Mouse (Mus musculus): ENCODE data around the gene Hnrnpll. TPM values are rescaled to one million over a fixed set of nuclear protein-coding genes. Genes with fewer than 3 reads are reported as not detected.

The Hnrnpll gene
- polyA plus RNA-seq, 1 experiment: 16.8 TPM

GRCm38 (mm10) chr17:79984450-79984849 is 77.7 kb downstream of the Hnrnpll start:
- peaks cover 31% of the 10 kb centered on the region for H3K9me3 ChIP-seq
- TF ChIP-seq GATA1 (IDR thresholded peaks at IDR 0.05; ENCODE audit: borderline replicate concordance, low read length) (no peak), FLI1 (IDR thresholded peaks at IDR 0.05; ENCODE audit: low read length) (no peak)
- peaks cover 7% of the 10 kb centered on the region; the same call in 1 of the 2 replicates for H3K4me1 ChIP-seq
- H3K27me3 ChIP-seq (replicated peaks): peaks cover 23% of the 10 kb centered on the region
- no peaks in the 10 kb centered on the region for H3K36me3 ChIP-seq (replicated peaks; ENCODE audit: low read length)
- no peak overlapping the region for H3K4me3 ChIP-seq (replicated peaks)

- no peak overlapping the region for H3K4me3 ChIP-seq (replicated peaks)
- no peaks in the 10 kb centered on the region for H3K36me3 ChIP-seq (replicated peaks; ENCODE audit: low read length)
Measured at GRCm38 (mm10) chr17:79982955-79983529, 79.1 kb downstream of the Hnrnpll start.

GRCm38 (mm10) chr17:79982548-79982947 is 79.6 kb downstream of the Hnrnpll start:
- TF ChIP-seq GATA1 (IDR thresholded peaks at IDR 0.05; ENCODE audit: borderline replicate concordance, low read length): no peak
- TF ChIP-seq FLI1 (IDR thresholded peaks at IDR 0.05; ENCODE audit: low read length): no peak
- H3K9me3 ChIP-seq: peaks cover 31% of the 10 kb centered on the region
- peaks cover 12% of the 10 kb centered on the region for H3K4me1 ChIP-seq
- H3K36me3 ChIP-seq (replicated peaks; ENCODE audit: low read length): no peaks in the 10 kb centered on the region
- H3K4me3 ChIP-seq (replicated peaks): no peak overlapping the region
- H3K27me3 ChIP-seq (replicated peaks): peaks cover 18% of the 10 kb centered on the region

More at GRCm38 (mm10) chr17:79982955-79983529, 79.1 kb downstream of the Hnrnpll start:
- Histone ChIP-seq H3K4me1 (peaks cover 7% of the 10 kb centered on the region), H3K27me3 (replicated peaks) (peaks cover 18% of the 10 kb centered on the region), H3K9me3 (peaks cover 31% of the 10 kb centered on the region)
- TF ChIP-seq GATA1 (IDR thresholded peaks at IDR 0.05; ENCODE audit: borderline replicate concordance, low read length) (no peak), FLI1 (IDR thresholded peaks at IDR 0.05; ENCODE audit: low read length) (no peak)

GRCm38 (mm10) chr17:79981758-79982481 is 80.2 kb downstream of the Hnrnpll start:
- Histone ChIP-seq H3K4me3 (replicated peaks) (no peak overlapping the region), H3K4me1 (peaks cover 13% of the 10 kb centered on the region), H3K36me3 (replicated peaks; ENCODE audit: low read length) (no peaks in the 10 kb centered on the region), H3K9me3 (peaks cover 27% of the 10 kb centered on the region), H3K27me3 (replicated peaks) (peaks cover 16% of the 10 kb centered on the region)
- TF ChIP-seq GATA1 (IDR thresholded peaks at IDR 0.05; ENCODE audit: borderline replicate concordance, low read length) (no peak), FLI1 (IDR thresholded peaks at IDR 0.05; ENCODE audit: low read length) (no peak)

- no peak overlapping the region for H3K4me3 ChIP-seq (replicated peaks)
- no peak for TF ChIP-seq FLI1 (IDR thresholded peaks at IDR 0.05; ENCODE audit: low read length)
- no peak for TF ChIP-seq GATA1 (IDR thresholded peaks at IDR 0.05; ENCODE audit: borderline replicate concordance, low read length)
- peaks cover 27% of the 10 kb centered on the region for H3K9me3 ChIP-seq
- H3K4me1 ChIP-seq: peaks cover 19% of the 10 kb centered on the region
- peaks cover 14% of the 10 kb centered on the region for H3K27me3 ChIP-seq (replicated peaks)
- no peaks in the 10 kb centered on the region for H3K36me3 ChIP-seq (replicated peaks; ENCODE audit: low read length)
Measured at GRCm38 (mm10) chr17:79981348-79981747, 80.8 kb downstream of the Hnrnpll start.

- TF ChIP-seq GATA1 (IDR thresholded peaks at IDR 0.05; ENCODE audit: borderline replicate concordance, low read length) (no peak), FLI1 (IDR thresholded peaks at IDR 0.05; ENCODE audit: low read length) (no peak)
- peaks cover 18% of the 10 kb centered on the region for H3K27me3 ChIP-seq (replicated peaks)
- no peaks in the 10 kb centered on the region for H3K36me3 ChIP-seq (replicated peaks; ENCODE audit: low read length)
- no peak overlapping the region for H3K4me3 ChIP-seq (replicated peaks)
- H3K4me1 ChIP-seq: peaks cover 25% of the 10 kb centered on the region
- peaks cover 22% of the 10 kb centered on the region for H3K9me3 ChIP-seq
Measured at GRCm38 (mm10) chr17:79980421-79981120, 81.6 kb downstream of the Hnrnpll start.

Other genes with a start within 250 kb of the Hnrnpll start
- gene Atl2, start 166.2 kb downstream of the Hnrnpll start, polyA plus RNA-seq (2012; ENCODE audit: insufficient read depth, low replicate concordance): 1.4 and 1.5 TPM in 2 replicates
- gene Galm, start 65.1 kb upstream of the Hnrnpll start, polyA plus RNA-seq (2012; ENCODE audit: insufficient read depth, low replicate concordance): 0.17 TPM in 1 of 2 replicates, not detected in the other
- 7.3 and 57.6 TPM in 2 replicates for gene Srsf7, start 145.0 kb upstream of the Hnrnpll start, polyA plus RNA-seq (2012; ENCODE audit: insufficient read depth, low replicate concordance)
- gene Ttc39d, start 145.1 kb upstream of the Hnrnpll start, polyA plus RNA-seq (2012; ENCODE audit: insufficient read depth, low replicate concordance): 0.20 TPM in 1 of 2 replicates, not detected in the other
- 0.27 TPM in 1 of 2 replicates, not detected in the other for gene Gemin6, start 162.1 kb upstream of the Hnrnpll start, polyA plus RNA-seq (2012; ENCODE audit: insufficient read depth, low replicate concordance)
- 1.6 TPM in 1 of 2 replicates, not detected in the other for gene Morn2, start 227.9 kb upstream of the Hnrnpll start, polyA plus RNA-seq (2012; ENCODE audit: insufficient read depth, low replicate concordance)
- 1.3 and 3.2 TPM in 2 replicates for gene Dhx57, start 228.1 kb upstream of the Hnrnpll start, polyA plus RNA-seq (2012; ENCODE audit: insufficient read depth, low replicate concordance)
- gene Arhgef33, start 245.1 kb upstream of the Hnrnpll start, polyA plus RNA-seq (2012; ENCODE audit: insufficient read depth, low replicate concordance): not detected in 2 replicates

All from megakaryocyte, embryonic 14.5 days (primary cell).